Mouse (Mus musculus) urinary bladder, postnatal 4 days (tissue): ENCODE measurements around the gene St8sia4.
"Not testable (repeated sequence)": the region's sequence is repeated elsewhere in the genome, so short reads cannot be mapped to it uniquely, and the experiment has no call there.

ENCODE experiments used
- DNase-seq, 2 experiments: peaks; one replicate each; pipeline ENCODE4 v3.0.0; 2021 to 2022; ENCODE audit warnings: low spot score in 2 of 2

Gene St8sia4

GRCm38 (mm10) chr1:95596825-95597224 is 70.5 kb downstream of the St8sia4 start:
- DNase-seq = no peak

- DNase-seq = no peak
Measured at GRCm38 (mm10) chr1:95591101-95591500, 76.3 kb downstream of the St8sia4 start.

GRCm38 (mm10) chr1:95590108-95590507 is 77.3 kb downstream of the St8sia4 start:
- no peak for DNase-seq

GRCm38 (mm10) chr1:95589471-95589870 is 77.9 kb downstream of the St8sia4 start:
- DNase-seq = no peak

GRCm38 (mm10) chr1:95583310-95583709 is 84.1 kb downstream of the St8sia4 start:
- no peak for DNase-seq

GRCm38 (mm10) chr1:95582264-95582663 is 85.1 kb downstream of the St8sia4 start:
- no peak for DNase-seq

GRCm38 (mm10) chr1:95572619-95573540 is 94.5 kb downstream of the St8sia4 start:
- no peak for DNase-seq

GRCm38 (mm10) chr1:95571106-95571505 is 96.3 kb downstream of the St8sia4 start:
- no peak for DNase-seq

- DNase-seq = not testable (repeated sequence)
Measured at GRCm38 (mm10) chr1:95554556-95554955, 112.8 kb downstream of the St8sia4 start.

- no peak for DNase-seq
Measured at GRCm38 (mm10) chr1:95541460-95541859, 125.9 kb downstream of the St8sia4 start.
